Comparison of ENCODE assay signal across 22 mouse cellular contexts in genomic region chr16:67410482-67410881, GRCm38 (mm10).
A peak's percentile ranks its signal among the peaks of the same experiment; 100 is the strongest.
DNase-seq lines count a peak whose midpoint lies in the region; ATAC-seq lines count a peak whose summit lies in the region.
"Had no signal": no experiment of that assay in that cellular context is flagged by ENCODE, and none has a peak within 500 bp of the region (broad histone marks: within the 10 kb centered on the region; RNA-seq: fewer than 3 reads in every experiment).

No protein-coding gene starts in this region.

- peak; percentile 89 for ATAC-seq in cerebellum, adult (ENCODE audit: insufficient number of reproducible peaks, low FRiP score, low TSS enrichment)
- ATAC-seq: activated CD4-positive, CD25-positive, alpha-beta regulatory T cell, adult 4 months; forebrain, embryonic 13.5 days; hindbrain, embryonic 16.5 days; intestine, embryonic 15.5 days; midbrain, embryonic 16.5 days had no signal

- no peak for DNase-seq in cerebellum, postnatal 4 days (ENCODE audit: low spot score in 2 of 2)
- peak; percentile 18 for DNase-seq in retina, adult 2 months (ENCODE audit: low read depth, low spot score)
- DNase-seq in retina, embryonic 14.5 days (ENCODE audit: low spot score), result no peak
- peak; percentile 82 for DNase-seq in cerebellum, adult 9-11 months
- no peak for DNase-seq in gastrocnemius, adult 8-10 months (ENCODE audit: low spot score in 2 of 2)
- DNase-seq in embryo, embryonic 10.5 days (ENCODE audit: low spot score), result no peak
- no peak for DNase-seq in frontal cortex, postnatal 36 days (ENCODE audit: low spot score in 2 of 2)
- DNase-seq: adrenal gland, adult 2 months; adrenal gland, postnatal 36 days; gastrocnemius, postnatal 36 days; heart, adult 2 months; heart, postnatal 10 days; kidney, adult 2 months; kidney, postnatal 10 days; layer of hippocampus, adult 9-11 months; thymus, postnatal 4 days had no signal

Comparison
In these comparisons a context has a peak if more than half of its experiments do, and no peak if none do; other contexts are left out.
1. DNase-seq: peak in retina, adult 2 months (single experiment) and cerebellum, adult 9-11 months (single experiment); none in cerebellum, postnatal 4 days (0 of 2), retina, embryonic 14.5 days (single experiment), gastrocnemius, adult 8-10 months (0 of 2), embryo, embryonic 10.5 days (single experiment) and frontal cortex, postnatal 36 days (0 of 2).